Mouse (Mus musculus): ENCODE measurements at regions not wholly inside any gene's neighbourhood (a gene's known extent, or its start where the extent isn't known, plus 50 kb on each side); places are given as distances from the start of the nearest gene placed in this dataset.

DNA sequence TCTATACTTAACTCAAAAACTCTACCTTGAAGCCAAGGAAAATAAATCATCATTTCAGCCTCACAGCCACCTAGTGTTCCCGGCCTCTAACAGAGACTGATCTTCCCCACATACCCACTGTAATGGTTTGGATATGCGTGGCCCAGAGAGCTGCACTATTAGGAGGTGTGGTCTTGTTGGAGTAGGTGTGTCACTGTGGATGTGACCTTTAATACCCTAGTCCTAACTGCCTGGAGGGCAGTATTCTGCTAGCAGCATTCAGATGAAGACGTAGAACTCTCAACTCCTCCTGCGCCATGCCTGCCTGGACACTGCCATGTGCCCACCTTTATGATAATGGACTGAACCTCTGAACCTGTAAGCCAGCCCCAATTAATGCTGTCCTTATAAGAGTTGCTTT, 99.0 kb upstream of the Slc44a1 start:
- Histone ChIP-seq H3K4me3 (replicated peaks) (no peak overlapping the region), H3K4me1 (0 out of 2 replicates have a peak, but pooled peaks cover 2% of the 10 kb centered on the region), H3K36me3 (no peaks in the 10 kb centered on the region), H3K9me3 (replicated peaks) (no peaks in the 10 kb centered on the region), H3K4me2 (no peak overlapping the region), H3K27ac (no peak overlapping the region), H3K27me3 (no peaks in the 10 kb centered on the region), H3K9ac (no peak overlapping the region)
- ATAC-seq (replicated peaks; ENCODE audit: low FRiP score): no peak
- 85% methylated on average over 4 of the region's 4 CpGs for WGBS

GRCm38 (mm10) chr4:53340021-53340667, 100.1 kb upstream of the Slc44a1 start:
- no peak overlapping the region for H3K4me3 ChIP-seq (replicated peaks)
- no peaks in the 10 kb centered on the region for H3K36me3 ChIP-seq
- 76% methylated on average over 14 of the region's 14 CpGs for WGBS
- ATAC-seq (replicated peaks; ENCODE audit: low FRiP score): no peak
- H3K9me3 ChIP-seq (replicated peaks): no peaks in the 10 kb centered on the region
- 0 out of 2 replicates have a peak, but pooled peaks cover 2% of the 10 kb centered on the region for H3K4me1 ChIP-seq
- H3K27ac ChIP-seq: no peak overlapping the region
- H3K9ac ChIP-seq: no peak overlapping the region
- no peaks in the 10 kb centered on the region for H3K27me3 ChIP-seq
- H3K4me2 ChIP-seq: no peak overlapping the region

- Histone ChIP-seq H3K9ac (no peak overlapping the region), H3K4me3 (replicated peaks) (no peak overlapping the region), H3K4me1 (0 out of 2 replicates have a peak, but pooled peaks cover 2% of the 10 kb centered on the region), H3K36me3 (no peaks in the 10 kb centered on the region), H3K4me2 (no peak overlapping the region), H3K9me3 (replicated peaks) (no peaks in the 10 kb centered on the region), H3K27ac (no peak overlapping the region), H3K27me3 (no peaks in the 10 kb centered on the region)
- WGBS: 48% methylated on average over 12 of the region's 12 CpGs
- ATAC-seq (replicated peaks; ENCODE audit: low FRiP score): no peak
Observed at GRCm38 (mm10) chr4:53339125-53340020, 100.8 kb upstream of the Slc44a1 start.

GRCm38 (mm10) chr4:53338479-53338878, 101.7 kb upstream of the Slc44a1 start:
- Histone ChIP-seq H3K9me3 (replicated peaks) (no peaks in the 10 kb centered on the region), H3K4me1 (0 out of 2 replicates have a peak, but pooled peaks cover 2% of the 10 kb centered on the region), H3K9ac (no peak overlapping the region), H3K36me3 (no peaks in the 10 kb centered on the region), H3K4me3 (replicated peaks) (no peak overlapping the region), H3K4me2 (no peak overlapping the region), H3K27me3 (no peaks in the 10 kb centered on the region), H3K27ac (no peak overlapping the region)
- no peak for ATAC-seq (replicated peaks; ENCODE audit: low FRiP score)
- 83% methylated on average over 4 of the region's 4 CpGs for WGBS

DNA sequence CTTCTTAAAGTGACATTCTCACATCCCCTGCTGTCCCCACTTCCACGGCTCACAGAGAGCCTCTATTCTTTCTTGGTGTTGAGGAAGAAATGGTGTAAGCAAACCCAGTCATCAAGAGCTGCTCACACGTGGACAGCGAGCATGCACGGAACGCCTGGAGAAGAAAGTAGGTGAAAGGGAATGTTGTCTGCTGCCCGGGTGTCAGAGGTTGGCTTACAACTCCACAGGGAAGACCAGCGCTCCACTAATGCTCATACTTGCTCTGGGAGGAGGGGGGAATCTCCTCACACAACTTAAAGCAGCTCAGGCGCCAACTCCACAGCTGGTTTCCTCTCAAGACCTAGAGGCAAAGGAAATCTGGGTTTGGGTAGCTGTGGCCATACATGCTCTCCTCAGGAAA, 102.4 kb upstream of the Slc44a1 start:
- H3K4me2 ChIP-seq: no peak overlapping the region
- no peak overlapping the region for H3K4me3 ChIP-seq (replicated peaks)
- 0 out of 2 replicates have a peak, but pooled peaks cover 2% of the 10 kb centered on the region for H3K4me1 ChIP-seq
- no peaks in the 10 kb centered on the region for H3K36me3 ChIP-seq
- no peaks in the 10 kb centered on the region for H3K9me3 ChIP-seq (replicated peaks)
- H3K27ac ChIP-seq: no peak overlapping the region
- no peak for ATAC-seq (replicated peaks; ENCODE audit: low FRiP score)
- H3K9ac ChIP-seq: no peak overlapping the region
- 54% methylated on average over 8 of the region's 8 CpGs for WGBS
- H3K27me3 ChIP-seq: no peaks in the 10 kb centered on the region

DNA sequence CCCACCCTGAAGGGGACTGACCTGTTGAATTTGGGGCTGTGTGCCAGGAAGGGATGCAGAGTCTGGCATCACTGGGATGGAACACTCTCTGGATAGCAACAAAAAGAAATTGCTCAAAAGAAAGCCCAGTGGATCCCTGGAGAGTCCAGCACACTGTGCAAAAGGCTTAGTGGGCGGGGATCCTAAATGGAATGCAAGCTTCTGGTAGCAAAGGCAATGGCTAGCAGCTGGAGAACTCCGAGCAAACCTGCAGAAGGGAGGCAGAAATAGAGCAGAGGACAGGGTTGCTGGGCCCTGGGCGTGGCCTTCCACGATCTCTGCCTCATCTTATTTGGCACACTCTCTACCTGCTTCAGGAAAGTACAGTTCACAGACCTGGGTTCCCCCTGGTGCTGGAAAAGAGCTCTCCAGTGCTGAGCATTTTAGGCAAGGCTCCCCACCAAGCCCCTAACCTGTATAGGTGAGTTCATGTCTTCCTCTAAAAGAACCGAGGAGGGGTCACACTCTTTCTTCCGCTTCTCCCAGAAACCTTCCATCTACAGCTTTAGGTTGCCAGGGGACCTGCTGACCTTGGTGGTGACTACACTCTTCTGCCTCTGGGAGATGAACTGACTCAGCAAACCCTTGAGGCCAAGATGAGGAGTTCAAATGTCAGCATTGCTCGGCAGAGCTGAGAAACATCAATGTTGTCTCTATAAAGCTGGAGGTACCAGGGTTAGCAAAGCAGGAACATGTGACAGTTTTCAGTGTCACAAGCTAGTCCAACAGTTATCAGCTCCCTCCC, 112.6 kb upstream of the Slc44a1 start:
- no peak overlapping the region for H3K9ac ChIP-seq
- no peak overlapping the region for H3K27ac ChIP-seq
- H3K9me3 ChIP-seq (replicated peaks): no peaks in the 10 kb centered on the region
- WGBS: 69% methylated on average over 7 of the region's 7 CpGs
- H3K36me3 ChIP-seq: no peaks in the 10 kb centered on the region
- no peaks in the 10 kb centered on the region for H3K27me3 ChIP-seq
- no peak for ATAC-seq (replicated peaks; ENCODE audit: low FRiP score)
- H3K4me1 ChIP-seq: no peaks in the 10 kb centered on the region
- H3K4me2 ChIP-seq: no peak overlapping the region
- no peak overlapping the region for H3K4me3 ChIP-seq (replicated peaks)

DNA sequence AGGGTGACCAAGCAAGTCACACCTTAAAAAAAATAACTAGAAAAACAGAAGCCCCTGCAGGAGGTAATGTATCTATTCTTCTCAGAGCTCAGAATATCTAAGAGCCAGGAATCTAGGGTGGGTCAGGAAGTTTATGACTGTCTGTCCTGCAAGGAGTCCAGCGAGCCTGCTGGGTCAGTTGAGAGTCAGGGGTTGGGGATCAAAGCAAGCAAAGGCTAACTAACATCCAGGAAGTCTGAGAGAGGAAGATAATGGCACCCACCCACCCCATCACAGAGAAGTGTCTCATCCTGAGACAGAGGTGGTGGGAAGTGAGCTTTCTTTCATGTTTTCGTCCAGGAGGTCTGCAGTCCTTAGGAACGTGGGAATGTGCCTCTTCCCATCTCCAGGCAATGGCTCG, 116.4 kb upstream of the Slc44a1 start:
- WGBS: 47% methylated on average over 4 of the region's 4 CpGs
- Histone ChIP-seq H3K9me3 (replicated peaks) (no peaks in the 10 kb centered on the region), H3K4me1 (no peaks in the 10 kb centered on the region), H3K4me3 (replicated peaks) (no peak overlapping the region), H3K4me2 (no peak overlapping the region), H3K36me3 (no peaks in the 10 kb centered on the region), H3K27ac (no peak overlapping the region), H3K9ac (no peak overlapping the region), H3K27me3 (no peaks in the 10 kb centered on the region)
- ATAC-seq (replicated peaks; ENCODE audit: low FRiP score): no peak

DNA sequence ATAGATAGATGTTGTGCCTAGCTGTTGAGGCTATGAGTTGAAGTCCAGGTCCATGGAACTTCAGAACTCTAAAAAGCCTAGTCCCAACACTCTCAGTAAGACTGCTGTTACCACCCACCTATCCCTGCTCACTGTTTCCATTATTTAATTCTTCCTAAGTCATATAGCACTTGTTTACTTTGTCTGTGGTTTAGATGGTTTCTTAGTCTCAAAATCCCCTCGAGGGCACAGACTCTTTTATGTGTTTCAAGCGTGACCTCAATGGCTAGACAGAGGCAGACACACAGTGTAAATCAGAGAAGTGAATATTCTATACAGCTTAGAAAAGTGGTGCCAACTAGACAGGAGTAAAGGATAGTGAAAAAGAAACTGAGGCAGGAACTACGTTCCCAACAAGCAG, 117.0 kb upstream of the Slc44a1 start:
- WGBS: 59% methylated on average over 3 of the region's 3 CpGs
- Histone ChIP-seq H3K9me3 (replicated peaks) (no peaks in the 10 kb centered on the region), H3K9ac (no peak overlapping the region), H3K4me3 (replicated peaks) (no peak overlapping the region), H3K4me1 (no peaks in the 10 kb centered on the region), H3K4me2 (no peak overlapping the region), H3K27ac (no peak overlapping the region), H3K27me3 (no peaks in the 10 kb centered on the region), H3K36me3 (no peaks in the 10 kb centered on the region)
- ATAC-seq (replicated peaks; ENCODE audit: low FRiP score): no peak

DNA sequence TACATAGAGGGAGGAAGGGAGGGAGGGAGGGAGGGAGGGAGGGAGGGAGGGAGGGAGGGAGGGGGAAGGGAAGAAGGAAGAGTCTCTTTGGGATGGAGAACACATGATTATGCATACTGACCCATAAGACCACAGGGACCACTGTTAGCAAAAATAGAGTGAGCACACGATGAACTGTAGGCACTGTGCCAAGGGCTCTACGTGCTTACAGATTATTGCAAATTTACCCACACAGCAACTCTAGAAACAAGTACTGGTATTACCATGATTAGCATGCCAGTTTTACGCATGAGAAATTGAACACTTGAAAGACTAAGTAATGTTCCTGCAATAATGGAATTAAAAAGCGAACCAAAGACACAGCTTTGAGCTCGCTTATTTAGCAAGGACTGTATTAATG, 117.7 kb upstream of the Slc44a1 start:
- no peaks in the 10 kb centered on the region for H3K27me3 ChIP-seq

GRCm38 (mm10) chr4:53320735-53321449, 119.3 kb upstream of the Slc44a1 start:
- no peak for ATAC-seq (replicated peaks; ENCODE audit: low FRiP score)
- no peaks in the 10 kb centered on the region for H3K27me3 ChIP-seq
- no peak overlapping the region for H3K4me3 ChIP-seq (replicated peaks)
- no peaks in the 10 kb centered on the region for H3K36me3 ChIP-seq
- H3K27ac ChIP-seq: no peak overlapping the region
- H3K9me3 ChIP-seq (replicated peaks): no peaks in the 10 kb centered on the region
- no peak overlapping the region for H3K4me2 ChIP-seq
- no peak overlapping the region for H3K9ac ChIP-seq
- peaks cover 11% of the 10 kb centered on the region for H3K4me1 ChIP-seq
- 83% methylated on average over 6 of the region's 6 CpGs for WGBS

More for the DNA sequence above, 117.7 kb upstream of the Slc44a1 start:
- no peak for ATAC-seq (replicated peaks; ENCODE audit: low FRiP score)
- Histone ChIP-seq H3K9ac (no peak overlapping the region), H3K27ac (no peak overlapping the region), H3K36me3 (no peaks in the 10 kb centered on the region), H3K9me3 (replicated peaks) (no peaks in the 10 kb centered on the region), H3K4me2 (no peak overlapping the region), H3K4me1 (no peaks in the 10 kb centered on the region), H3K4me3 (replicated peaks) (no peak overlapping the region)
- WGBS: 77% methylated on average over 5 of the region's 5 CpGs

GRCm38 (mm10) chr4:53319051-53319450, 121.2 kb upstream of the Slc44a1 start:
- 81% methylated on average over 4 of the region's 4 CpGs for WGBS
- Histone ChIP-seq H3K9me3 (replicated peaks) (no peaks in the 10 kb centered on the region), H3K4me1 (peaks cover 21% of the 10 kb centered on the region), H3K4me3 (replicated peaks) (no peak overlapping the region), H3K27me3 (no peaks in the 10 kb centered on the region), H3K4me2 (no peak overlapping the region), H3K27ac (no peak overlapping the region), H3K9ac (no peak overlapping the region), H3K36me3 (no peaks in the 10 kb centered on the region)
- ATAC-seq (replicated peaks; ENCODE audit: low FRiP score): no peak
